Mouse (Mus musculus): ENCODE results near the gene Rps6kc1. TPM values are rescaled to one million over a fixed set of nuclear protein-coding genes. Genes with fewer than 3 reads are reported as not detected.

Gene Rps6kc1
- polyA plus RNA-seq, 1 experiment from 2014 or later: 17.3 TPM

DNA sequence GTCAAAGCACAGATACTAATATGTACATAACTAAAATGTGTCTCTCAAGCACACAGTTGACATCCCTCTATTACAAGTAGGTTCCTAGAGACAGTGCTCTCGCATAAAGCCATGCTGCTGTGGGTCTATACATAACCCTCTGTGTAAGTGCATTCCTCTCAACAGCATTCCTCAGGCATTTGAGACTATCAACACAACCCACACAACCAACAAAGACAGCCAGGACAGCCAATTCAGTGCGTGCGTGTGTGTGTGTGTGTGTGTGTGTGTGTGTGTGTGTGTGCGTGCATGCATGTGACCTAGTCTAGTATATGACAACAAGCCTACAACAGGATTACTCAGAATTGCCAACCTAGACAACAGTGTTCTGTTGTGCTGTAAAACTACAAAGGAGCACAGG, 87.8 kb downstream of the Rps6kc1 start:
- Histone ChIP-seq H3K27ac (no peak overlapping the region), H3K9me3 (no peaks in the 10 kb centered on the region), H3K4me3 (no peak overlapping the region), H3K4me1 (no peaks in the 10 kb centered on the region), H3K36me3 (0 out of 2 replicates have a peak, but pooled peaks cover 6% of the 10 kb centered on the region), H3K27me3 (no peaks in the 10 kb centered on the region), H3K4me2 (replicated peaks) (no peak overlapping the region), H3K9ac (no peak overlapping the region)
- no peak for ATAC-seq (ENCODE audit: low FRiP score, low read depth)
- WGBS: 96% methylated on average over 4 of the region's 4 CpGs

DNA sequence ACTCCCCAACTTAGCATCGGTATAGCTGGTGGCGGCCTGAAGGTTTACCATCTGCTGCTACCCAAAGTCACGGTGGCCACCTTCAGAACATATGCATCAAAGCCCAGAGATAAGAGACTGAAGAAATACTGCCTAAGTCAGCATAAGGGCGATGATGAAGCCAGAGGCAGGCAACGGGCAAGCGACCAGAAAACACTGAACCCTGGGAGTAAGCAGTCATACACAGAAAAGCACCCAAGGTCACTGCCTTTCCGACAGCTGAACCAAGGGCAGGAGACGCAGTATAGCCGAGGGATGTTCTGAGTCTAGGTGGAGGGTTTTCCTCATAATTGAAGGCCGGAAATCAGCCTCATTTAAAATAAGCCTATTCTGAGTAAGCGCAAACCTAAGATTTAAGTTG, 95.4 kb downstream of the Rps6kc1 start:
- Histone ChIP-seq H3K9me3 (no peaks in the 10 kb centered on the region), H3K27me3 (no peaks in the 10 kb centered on the region)

DNA sequence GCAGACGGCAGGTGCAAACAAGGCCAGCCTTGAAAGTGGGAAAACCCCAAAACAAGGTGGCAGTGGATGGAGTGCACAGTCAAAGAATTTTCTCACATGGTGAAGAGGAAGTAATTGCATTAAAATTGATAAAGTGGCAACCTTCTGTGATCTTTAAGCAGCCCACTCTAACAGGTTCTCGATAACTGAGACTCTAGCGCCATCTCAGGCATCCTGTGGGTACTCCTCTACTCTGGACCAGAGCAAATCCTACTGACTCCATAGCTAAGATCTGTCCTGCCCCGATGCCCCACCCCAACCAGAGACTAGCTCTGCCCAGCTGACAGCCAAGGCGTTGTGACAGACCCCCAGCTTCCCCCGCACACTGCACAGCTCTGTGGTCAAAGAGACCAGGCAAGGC, 101.2 kb downstream of the Rps6kc1 start:
- no peaks in the 10 kb centered on the region for H3K27me3 ChIP-seq
- no peak overlapping the region for H3K4me2 ChIP-seq (replicated peaks)
- H3K27ac ChIP-seq: no peak overlapping the region
- no peaks in the 10 kb centered on the region for H3K9me3 ChIP-seq
- no peak overlapping the region for H3K4me3 ChIP-seq
- H3K4me1 ChIP-seq: peaks cover 10% of the 10 kb centered on the region; the same call in 1 of the 2 replicates
- H3K9ac ChIP-seq: no peak overlapping the region
- WGBS: 77% methylated on average over 6 of the region's 6 CpGs
- ATAC-seq (ENCODE audit: low FRiP score, low read depth): no peak
- H3K36me3 ChIP-seq: peaks cover 22% of the 10 kb centered on the region

More for the DNA sequence above, 95.4 kb downstream of the Rps6kc1 start:
- no peak for ATAC-seq (ENCODE audit: low FRiP score, low read depth)
- Histone ChIP-seq H3K4me2 (replicated peaks) (no peak overlapping the region), H3K9ac (no peak overlapping the region), H3K27ac (no peak overlapping the region), H3K4me1 (peaks cover 23% of the 10 kb centered on the region), H3K4me3 (no peak overlapping the region), H3K36me3 (no peaks in the 10 kb centered on the region)
- WGBS: 89% methylated on average over 11 of the region's 11 CpGs

DNA sequence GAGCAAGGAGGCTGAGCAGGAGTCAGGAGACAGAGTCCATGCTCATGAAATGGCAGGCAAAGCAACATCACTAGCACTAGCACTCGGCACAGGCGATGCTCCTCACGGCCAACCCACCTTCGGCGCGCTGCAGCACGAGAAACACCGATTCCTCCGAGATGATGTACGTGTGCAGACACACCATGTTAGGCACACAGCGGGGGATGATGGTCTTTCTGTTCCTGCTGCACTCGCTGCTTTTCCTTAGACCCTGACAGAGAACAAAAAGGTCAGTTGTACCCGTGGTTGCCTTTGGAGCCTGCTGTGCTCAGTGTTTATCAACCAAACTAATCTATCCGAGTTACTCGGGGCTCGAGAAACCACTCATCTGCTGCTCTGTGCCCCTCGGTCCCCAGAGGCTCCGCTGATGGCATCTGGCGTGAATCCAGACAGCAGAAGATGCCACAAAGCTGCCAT, 102.8 kb downstream of the Rps6kc1 start:
- H3K36me3 ChIP-seq: peaks cover 22% of the 10 kb centered on the region
- no peak overlapping the region for H3K4me3 ChIP-seq
- H3K27ac ChIP-seq: no peak overlapping the region
- no peak for ATAC-seq (ENCODE audit: low FRiP score, low read depth)
- 75% methylated on average over 19 of the region's 19 CpGs for WGBS
- H3K9me3 ChIP-seq: no peaks in the 10 kb centered on the region
- H3K9ac ChIP-seq: no peak overlapping the region
- H3K27me3 ChIP-seq: no peaks in the 10 kb centered on the region
- H3K4me2 ChIP-seq (replicated peaks): no peak overlapping the region
- H3K4me1 ChIP-seq: peaks cover 10% of the 10 kb centered on the region; the same call in 1 of the 2 replicates

DNA sequence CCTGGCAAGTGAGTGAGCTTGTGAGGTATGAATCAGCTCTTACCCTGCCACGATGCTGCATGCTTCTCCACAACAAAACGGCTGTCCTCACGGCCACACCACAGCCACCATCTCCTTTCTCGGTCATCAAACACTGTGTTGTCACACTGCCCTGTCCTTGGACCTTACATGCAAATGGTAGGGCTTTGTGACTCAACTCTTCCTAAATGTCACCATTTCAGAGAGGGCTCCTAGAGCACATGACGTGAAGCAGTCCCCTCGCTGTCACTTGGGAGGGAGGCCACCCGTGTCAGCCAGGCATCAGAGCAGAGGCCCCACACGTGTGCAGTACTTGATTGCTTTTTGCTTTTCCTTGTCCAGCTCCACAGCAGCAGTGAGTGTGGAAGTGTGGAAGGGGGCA, 104.8 kb downstream of the Rps6kc1 start:
- Histone ChIP-seq H3K4me3 (no peak overlapping the region), H3K36me3 (peaks cover 31% of the 10 kb centered on the region), H3K9me3 (no peaks in the 10 kb centered on the region), H3K27me3 (no peaks in the 10 kb centered on the region), H3K9ac (no peak overlapping the region), H3K27ac (no peak overlapping the region), H3K4me2 (replicated peaks) (no peak overlapping the region), H3K4me1 (no peaks in the 10 kb centered on the region)
- ATAC-seq (ENCODE audit: low FRiP score, low read depth): no peak
- 84% methylated on average over 8 of the region's 8 CpGs for WGBS

DNA sequence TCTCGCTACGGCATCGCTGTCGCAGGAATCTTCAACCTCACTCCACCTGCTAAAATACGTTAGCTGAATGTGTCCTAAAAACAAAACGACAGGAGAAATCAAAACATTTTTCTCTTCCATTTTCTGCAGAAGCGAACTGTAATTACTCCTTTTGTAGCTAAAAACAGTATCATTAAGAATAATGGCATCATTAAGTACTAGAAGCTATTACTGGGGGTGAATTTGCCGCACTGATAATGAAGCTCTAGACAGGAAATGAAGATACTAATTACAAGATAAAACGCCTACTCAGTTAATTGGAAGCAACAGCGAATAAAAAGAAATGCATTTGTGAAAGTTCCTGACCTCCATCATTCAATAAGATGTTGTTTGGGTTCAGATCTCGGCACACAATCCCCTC, 112.9 kb downstream of the Rps6kc1 start:
- peaks cover 39% of the 10 kb centered on the region for H3K36me3 ChIP-seq
- WGBS: 86% methylated on average over 11 of the region's 11 CpGs
- H3K9ac ChIP-seq: no peak overlapping the region
- H3K27me3 ChIP-seq: no peaks in the 10 kb centered on the region
- no peak overlapping the region for H3K4me3 ChIP-seq
- 0 out of 2 replicates have a peak, but pooled peaks cover 6% of the 10 kb centered on the region for H3K4me1 ChIP-seq
- H3K4me2 ChIP-seq (replicated peaks): no peak overlapping the region
- no peaks in the 10 kb centered on the region for H3K9me3 ChIP-seq
- no peak for ATAC-seq (ENCODE audit: low FRiP score, low read depth)
- H3K27ac ChIP-seq: no peak overlapping the region

DNA sequence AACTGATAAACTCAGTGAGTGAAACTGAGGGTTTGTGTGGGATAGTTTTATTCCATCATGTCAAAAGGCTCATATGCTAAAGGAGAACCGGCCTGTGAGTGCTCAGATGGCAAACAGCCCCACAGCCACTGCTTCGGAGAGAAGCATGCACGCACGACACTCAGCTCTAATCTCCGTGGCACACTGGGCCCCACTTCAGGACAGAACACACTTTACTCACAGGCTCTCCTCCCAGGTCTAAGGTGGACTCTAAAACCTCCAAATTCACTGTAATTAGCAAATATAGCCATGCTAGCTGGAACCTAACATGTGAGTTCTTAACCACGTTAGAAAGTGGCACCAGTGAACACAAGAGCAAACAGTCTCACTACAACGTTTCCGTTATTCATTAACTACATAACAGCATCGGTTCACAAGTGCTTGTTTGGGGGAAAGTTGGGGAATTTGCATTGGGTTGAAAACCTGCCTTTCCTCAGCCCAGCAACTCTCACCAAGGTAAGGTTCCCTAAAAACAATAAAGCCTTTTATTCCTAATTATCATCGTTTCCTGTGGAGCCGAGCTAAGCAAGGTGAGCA, 114.0 kb downstream of the Rps6kc1 start:
- Histone ChIP-seq H3K27me3 (no peaks in the 10 kb centered on the region), H3K4me3 (no peak overlapping the region), H3K9ac (no peak overlapping the region), H3K4me1 (0 out of 2 replicates have a peak, but pooled peaks cover 6% of the 10 kb centered on the region), H3K9me3 (no peaks in the 10 kb centered on the region), H3K36me3 (peaks cover 33% of the 10 kb centered on the region), H3K27ac (no peak overlapping the region), H3K4me2 (replicated peaks) (no peak overlapping the region)
- 70% methylated on average over 11 of the region's 11 CpGs for WGBS
- no peak for ATAC-seq (ENCODE audit: low FRiP score, low read depth)

DNA sequence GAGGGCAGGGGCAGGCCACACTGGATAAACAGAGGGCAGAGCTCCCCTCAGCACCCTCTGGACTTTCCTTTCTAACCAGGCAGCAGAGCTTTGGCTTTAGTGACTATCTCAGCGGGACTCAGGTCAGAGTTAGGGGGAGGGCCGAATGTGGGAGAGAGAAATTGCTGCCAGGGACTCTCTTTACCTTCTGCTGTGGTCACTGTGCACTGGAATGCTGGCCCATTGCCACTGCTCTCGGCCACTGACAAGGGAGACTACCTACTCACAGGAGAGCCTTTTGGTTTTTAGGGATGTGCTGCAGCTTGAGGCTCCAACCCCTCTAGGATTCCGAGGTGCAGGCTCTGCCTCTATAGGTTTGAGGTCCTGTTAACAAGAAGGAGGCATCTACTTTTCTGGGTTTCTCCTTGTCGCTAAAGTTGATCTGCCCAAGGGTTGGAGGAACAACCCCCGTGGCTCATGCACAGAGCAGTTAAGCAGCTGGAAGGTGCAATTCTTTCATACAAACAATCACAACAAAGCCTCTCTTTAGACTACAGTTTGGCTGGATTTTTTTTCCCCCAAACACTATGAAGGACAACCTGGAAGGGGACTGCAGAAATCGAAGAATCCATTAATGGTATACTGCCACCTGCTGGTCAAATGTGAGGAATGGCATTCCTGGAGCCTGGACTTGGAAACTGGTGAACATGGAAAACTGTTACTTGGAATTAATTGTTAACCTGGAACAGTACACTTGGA, 114.7 kb downstream of the Rps6kc1 start:
- Histone ChIP-seq H3K4me3 (no peak overlapping the region), H3K36me3 (peaks cover 33% of the 10 kb centered on the region), H3K9ac (no peak overlapping the region), H3K4me1 (0 out of 2 replicates have a peak, but pooled peaks cover 6% of the 10 kb centered on the region), H3K9me3 (no peaks in the 10 kb centered on the region), H3K27me3 (no peaks in the 10 kb centered on the region), H3K4me2 (replicated peaks) (no peak overlapping the region), H3K27ac (no peak overlapping the region)
- no peak for ATAC-seq (ENCODE audit: low FRiP score, low read depth)
- WGBS: 49% methylated on average over 7 of the region's 7 CpGs

DNA sequence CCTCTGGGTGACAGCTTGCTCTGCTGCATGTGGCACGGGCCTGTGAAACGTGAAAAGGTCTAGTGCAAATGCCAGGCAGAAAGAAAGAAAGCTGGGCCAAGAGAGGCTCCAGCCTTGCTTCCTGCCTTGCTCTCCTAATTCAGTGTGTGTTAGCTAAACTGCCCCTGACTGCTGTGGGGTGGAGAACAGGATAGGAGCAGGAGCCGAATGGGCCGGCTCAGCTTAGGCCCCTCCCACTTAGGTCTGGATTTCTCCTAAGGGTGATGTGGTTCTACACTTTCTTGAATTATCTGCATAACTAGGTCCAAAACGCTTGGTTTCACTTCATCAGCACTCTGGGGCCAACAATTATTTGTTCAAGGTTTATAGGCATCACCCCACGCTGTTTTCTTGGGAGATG, 119.9 kb downstream of the Rps6kc1 start:
- Histone ChIP-seq H3K36me3 (peaks cover 11% of the 10 kb centered on the region), H3K4me3 (no peak overlapping the region), H3K9me3 (no peaks in the 10 kb centered on the region), H3K4me2 (replicated peaks) (no peak overlapping the region), H3K27me3 (no peaks in the 10 kb centered on the region), H3K4me1 (peaks cover 10% of the 10 kb centered on the region; the same call in 1 of the 2 replicates), H3K9ac (no peak overlapping the region), H3K27ac (no peak overlapping the region)
- 68% methylated on average over 6 of the region's 6 CpGs for WGBS
- no peak for ATAC-seq (ENCODE audit: low FRiP score, low read depth)

DNA sequence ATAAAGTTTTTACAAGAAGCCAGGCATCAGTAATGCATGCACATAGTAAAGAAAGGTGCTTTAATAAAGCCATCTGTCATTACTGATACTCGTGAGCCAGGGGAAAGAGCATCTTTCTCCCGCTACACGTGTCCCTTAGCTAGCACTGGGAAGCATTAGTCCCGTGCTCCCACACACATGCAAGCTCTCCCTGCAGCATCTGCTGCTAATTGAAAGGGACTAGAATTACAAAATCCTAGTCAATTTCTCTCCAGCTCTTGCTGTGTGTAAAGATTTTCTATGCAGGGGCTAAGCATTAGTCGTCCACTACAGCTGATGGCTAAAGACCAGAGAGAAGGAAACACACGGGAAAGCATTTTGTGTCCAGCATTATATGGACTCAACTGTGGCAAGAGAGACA, 120.8 kb downstream of the Rps6kc1 start:
- Histone ChIP-seq H3K27ac (no peak overlapping the region), H3K4me3 (no peak overlapping the region), H3K9ac (no peak overlapping the region), H3K9me3 (no peaks in the 10 kb centered on the region), H3K27me3 (no peaks in the 10 kb centered on the region), H3K36me3 (peaks cover 11% of the 10 kb centered on the region), H3K4me2 (replicated peaks) (no peak overlapping the region), H3K4me1 (peaks cover 8% of the 10 kb centered on the region; the same call in 1 of the 2 replicates)
- WGBS: 71% methylated on average over 6 of the region's 6 CpGs
- ATAC-seq (ENCODE audit: low FRiP score, low read depth): no peak

DNA sequence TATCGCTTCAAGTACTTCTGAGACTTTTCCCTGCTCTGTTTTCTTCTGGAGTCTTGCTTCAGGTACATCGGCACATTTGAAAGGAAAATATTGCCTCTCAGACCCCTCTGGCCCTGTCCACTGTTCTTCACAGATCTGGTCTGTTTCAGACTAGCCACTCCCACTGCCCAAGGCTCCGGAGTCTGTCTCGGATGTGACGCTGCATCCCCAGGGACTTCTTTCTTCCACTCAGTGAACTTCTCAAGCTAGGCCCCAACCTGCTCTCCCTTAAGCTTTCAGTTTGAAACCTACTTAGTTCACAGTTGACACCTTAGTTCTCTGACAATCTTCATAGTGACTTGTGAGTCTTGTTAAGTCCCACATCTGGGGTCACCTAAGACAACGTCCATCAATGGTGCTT, 133.9 kb downstream of the Rps6kc1 start:
- WGBS: 63% methylated on average over 6 of the region's 6 CpGs
- no peak overlapping the region for H3K27ac ChIP-seq

DNA sequence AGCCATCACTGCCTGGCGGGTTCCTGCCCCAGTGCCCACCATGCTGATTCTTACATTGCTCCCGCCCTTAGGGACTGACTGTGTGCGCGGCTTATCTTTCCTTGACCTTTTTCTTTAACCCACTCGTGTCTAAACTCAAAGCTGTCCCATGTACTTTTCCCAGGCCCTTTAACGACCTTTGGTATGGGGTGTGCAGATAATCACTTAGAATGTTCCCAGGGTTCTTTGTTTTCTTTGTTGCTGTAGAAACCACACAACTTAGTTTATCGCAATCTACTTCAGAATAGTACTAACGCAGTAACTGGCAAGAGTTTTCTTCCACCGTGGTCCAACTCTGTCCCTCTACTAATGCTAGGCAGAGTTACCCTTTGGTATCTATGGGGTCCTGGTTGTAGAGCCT, 135.3 kb downstream of the Rps6kc1 start:
- Histone ChIP-seq H3K27me3 (no peaks in the 10 kb centered on the region), H3K9me3 (no peaks in the 10 kb centered on the region), H3K4me3 (no peak overlapping the region), H3K27ac (no peak overlapping the region), H3K4me2 (replicated peaks) (no peak overlapping the region), H3K4me1 (0 out of 2 replicates have a peak, but pooled peaks cover 3% of the 10 kb centered on the region), H3K9ac (no peak overlapping the region), H3K36me3 (peaks cover 34% of the 10 kb centered on the region)
- 91% methylated on average over 9 of the region's 9 CpGs for WGBS
- ATAC-seq (ENCODE audit: low FRiP score, low read depth): no peak

More for the DNA sequence above, 133.9 kb downstream of the Rps6kc1 start:
- 0 out of 2 replicates have a peak, but pooled peaks cover 3% of the 10 kb centered on the region for H3K4me1 ChIP-seq
- no peak overlapping the region for H3K4me2 ChIP-seq (replicated peaks)
- no peaks in the 10 kb centered on the region for H3K9me3 ChIP-seq
- no peak for ATAC-seq (ENCODE audit: low FRiP score, low read depth)
- H3K4me3 ChIP-seq: no peak overlapping the region
- no peak overlapping the region for H3K9ac ChIP-seq
- H3K27me3 ChIP-seq: no peaks in the 10 kb centered on the region
- peaks cover 33% of the 10 kb centered on the region for H3K36me3 ChIP-seq
